15 mouse cellular contexts compared by ENCODE assay signal in the genomic region with DNA sequence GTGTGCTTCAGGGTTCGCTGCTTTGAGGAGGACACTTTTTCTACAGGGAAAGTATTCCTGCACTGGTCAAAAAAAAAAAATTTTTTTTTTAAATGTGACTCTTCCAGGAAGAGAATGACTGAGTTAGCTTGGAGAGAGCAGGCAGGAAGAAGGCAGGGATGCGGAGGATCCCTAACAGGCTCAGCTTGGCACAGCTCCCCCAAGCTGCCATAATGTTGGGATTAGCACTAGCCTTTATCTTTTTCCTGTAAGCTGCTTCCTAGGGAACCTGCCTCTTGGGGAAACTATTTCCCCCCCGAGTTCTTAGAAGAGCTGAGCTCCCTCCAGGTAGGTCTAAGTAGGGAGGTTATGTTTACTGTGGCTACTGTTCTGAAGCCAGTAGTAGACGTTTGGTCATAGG. TPM values are rescaled to one million over a fixed set of nuclear protein-coding genes. Genes with fewer than 3 reads are reported as not detected.
A peak's percentile ranks its signal among the peaks of the same experiment; 100 is the strongest.
DNase-seq lines count a peak whose midpoint lies in the region; ATAC-seq and TF ChIP-seq lines count a peak whose summit lies in the region.
"Had no signal": no experiment of that assay in that cellular context is flagged by ENCODE, and none has a peak within 500 bp of the region (broad histone marks: within the 10 kb centered on the region; RNA-seq: fewer than 3 reads in every experiment).

No protein-coding gene starts in this region.

- H3K4me1 ChIP-seq in intestine, embryonic 14.5 days (replicated peaks; ENCODE audit: control insufficient read depth, insufficient read depth, low read length) = no peaks in the 10 kb centered on the region
- no peaks in the 10 kb centered on the region for H3K4me1 ChIP-seq in intestine, embryonic 15.5 days (replicated peaks)
- no peaks in the 10 kb centered on the region for H3K4me1 ChIP-seq in lung, embryonic 14.5 days (ENCODE audit: insufficient read depth)
- H3K4me1 ChIP-seq: forebrain, embryonic 12.5 days had no signal

- 0 out of 2 replicates have a peak, but pooled peaks have one; percentile 10 for TF ChIP-seq CTCF in lung, embryonic 14.5 days (IDR thresholded peaks at IDR 0.05; ENCODE audit: low read depth)

- no peak overlapping the region for H3K4me2 ChIP-seq in intestine, embryonic 14.5 days (ENCODE audit: low read length)
- H3K4me2 ChIP-seq in intestine, embryonic 15.5 days (replicated peaks) = no peak overlapping the region; the same call in 1 of the 2 replicates
- H3K4me2 ChIP-seq in lung, embryonic 14.5 days = peak overlapping the region; percentile 39; the same call in 1 of the 2 replicates
- H3K4me2 ChIP-seq: forebrain, embryonic 12.5 days had no signal

- 56% methylated on average over 4 of the region's 4 CpGs for WGBS in intestine, embryonic 14.5 days
- 62% methylated on average over 4 of the region's 4 CpGs for WGBS in intestine, embryonic 15.5 days
- WGBS in lung, embryonic 14.5 days = 50% methylated on average over 4 of the region's 4 CpGs

- H3K9me3 ChIP-seq in intestine, embryonic 14.5 days (ENCODE audit: control insufficient read depth, low read length) = no peaks in the 10 kb centered on the region
- no peaks in the 10 kb centered on the region for H3K9me3 ChIP-seq in intestine, embryonic 15.5 days
- H3K9me3 ChIP-seq in lung, embryonic 14.5 days (ENCODE audit: low read depth, low read length) = no peaks in the 10 kb centered on the region
- H3K9me3 ChIP-seq: forebrain, embryonic 12.5 days had no signal

- no peak overlapping the region for H3K9ac ChIP-seq in intestine, embryonic 14.5 days (ENCODE audit: low read length)
- H3K9ac ChIP-seq in intestine, embryonic 15.5 days = no peak overlapping the region
- H3K9ac ChIP-seq in lung, embryonic 14.5 days = no peak overlapping the region
- H3K9ac ChIP-seq: forebrain, embryonic 12.5 days; liver, embryonic 14.5 days had no signal

- no peak for ATAC-seq in intestine, embryonic 14.5 days (replicated peaks; ENCODE audit: low FRiP score, low TSS enrichment, low read depth)
- no peak for ATAC-seq in intestine, embryonic 15.5 days
- ATAC-seq in lung, embryonic 14.5 days (ENCODE audit: insufficient read depth) = no peak

- H3K27me3 ChIP-seq in intestine, embryonic 14.5 days (replicated peaks; ENCODE audit: control insufficient read depth, insufficient read depth, low read length) = no peaks in the 10 kb centered on the region
- H3K27me3 ChIP-seq in intestine, embryonic 15.5 days (replicated peaks) = no peaks in the 10 kb centered on the region
- no peaks in the 10 kb centered on the region for H3K27me3 ChIP-seq in lung, embryonic 14.5 days (ENCODE audit: insufficient read depth, low read length)
- H3K27me3 ChIP-seq: forebrain, embryonic 12.5 days had no signal

- DNase-seq in intestine, embryonic 14.5 days (ENCODE audit: low spot score) = peak; percentile 43
- no peak for DNase-seq in lung, embryonic 14.5 days
- DNase-seq in lung, postnatal 14 days = no peak
- peak; percentile 10 for DNase-seq in brain, adult 2 months (ENCODE audit: low read depth, low spot score)
- peak; percentile 34 for DNase-seq in heart, postnatal 4 days
- no peak for DNase-seq in cerebellum, postnatal 4 days (ENCODE audit: low spot score in 2 of 2)
- DNase-seq: adrenal gland, postnatal 25 days; cerebellum, postnatal 36 days; thymus, postnatal 14 days had no signal

- no peaks in the 10 kb centered on the region for H3K36me3 ChIP-seq in intestine, embryonic 14.5 days (ENCODE audit: control insufficient read depth, insufficient read depth, low read length)
- no peaks in the 10 kb centered on the region for H3K36me3 ChIP-seq in intestine, embryonic 15.5 days
- H3K36me3 ChIP-seq in lung, embryonic 14.5 days (ENCODE audit: insufficient read depth) = no peaks in the 10 kb centered on the region
- H3K36me3 ChIP-seq: forebrain, embryonic 12.5 days had no signal

- no peak overlapping the region for H3K4me3 ChIP-seq in intestine, embryonic 14.5 days (ENCODE audit: low read depth, low read length)
- H3K4me3 ChIP-seq in intestine, embryonic 15.5 days (replicated peaks) = no peak overlapping the region
- no peak overlapping the region for H3K4me3 ChIP-seq in lung, embryonic 14.5 days (ENCODE audit: low read depth, low read length)
- H3K4me3 ChIP-seq: forebrain, embryonic 12.5 days had no signal

- H3K27ac ChIP-seq in intestine, embryonic 14.5 days (ENCODE audit: low read depth) = no peak overlapping the region
- no peak overlapping the region for H3K27ac ChIP-seq in intestine, embryonic 15.5 days
- no peak overlapping the region for H3K27ac ChIP-seq in lung, embryonic 14.5 days (ENCODE audit: low read depth)
- H3K27ac ChIP-seq: forebrain, embryonic 12.5 days; liver, embryonic 14.5 days had no signal

RNA-seq across cellular contexts. Expression of gene Gimap4, which starts 0.5 kb away (rescaled TPM):
- 18.3 and 19.1 TPM in 2 replicates for polyA plus RNA-seq in intestine, embryonic 14.5 days (2014; fragmentation: Nextera tagmentation; extraction: Ambion mirVana)
- polyA plus RNA-seq in intestine, embryonic 15.5 days (2015; fragmentation: Nextera tagmentation; extraction: Ambion mirVana) = 20.7 and 22.8 TPM in 2 replicates
- polyA plus RNA-seq in lung, embryonic 14.5 days (2014; fragmentation: Nextera tagmentation; extraction: Ambion mirVana) = 25.6 and 27.8 TPM in 2 replicates
- 10 to 100 TPM; 41.2 to 50.1 TPM for total RNA-seq in heart, postnatal 4 days (2021)

RNA-seq across cellular contexts. Expression of gene Gimap9, which starts 8.9 kb away (rescaled TPM):
- 14.1 and 15.9 TPM in 2 replicates for polyA plus RNA-seq in intestine, embryonic 14.5 days (2014; fragmentation: Nextera tagmentation; extraction: Ambion mirVana)
- polyA plus RNA-seq in intestine, embryonic 15.5 days (2015; fragmentation: Nextera tagmentation; extraction: Ambion mirVana) = 16.9 and 18.0 TPM in 2 replicates
- 11.7 and 12.7 TPM in 2 replicates for polyA plus RNA-seq in lung, embryonic 14.5 days (2014; fragmentation: Nextera tagmentation; extraction: Ambion mirVana)
- 1 to 10 TPM; 6.7 to 7.0 TPM for total RNA-seq in heart, postnatal 4 days (2021)

RNA-seq across cellular contexts. Expression of gene Gimap6, which starts 23.2 kb away (rescaled TPM):
- 22.8 and 24.3 TPM in 2 replicates for polyA plus RNA-seq in intestine, embryonic 14.5 days (2014; fragmentation: Nextera tagmentation; extraction: Ambion mirVana)
- polyA plus RNA-seq in intestine, embryonic 15.5 days (2015; fragmentation: Nextera tagmentation; extraction: Ambion mirVana) = 20.4 and 21.1 TPM in 2 replicates
- 38.0 and 38.5 TPM in 2 replicates for polyA plus RNA-seq in lung, embryonic 14.5 days (2014; fragmentation: Nextera tagmentation; extraction: Ambion mirVana)
- 10 to 100 TPM; 62.2 to 64.7 TPM for total RNA-seq in heart, postnatal 4 days (2021)

RNA-seq across cellular contexts. Expression of gene Gm28053, which starts 33.6 kb away (rescaled TPM):
- polyA plus RNA-seq in intestine, embryonic 14.5 days (2014; fragmentation: Nextera tagmentation; extraction: Ambion mirVana) = 1.4 and 4.9 TPM in 2 replicates
- 5.6 and 5.7 TPM in 2 replicates for polyA plus RNA-seq in intestine, embryonic 15.5 days (2015; fragmentation: Nextera tagmentation; extraction: Ambion mirVana)
- 3.8 and 3.9 TPM in 2 replicates for polyA plus RNA-seq in lung, embryonic 14.5 days (2014; fragmentation: Nextera tagmentation; extraction: Ambion mirVana)
- 1 to 10 TPM; 7.1 to 7.2 TPM for total RNA-seq in heart, postnatal 4 days (2021)
- total RNA-seq: layer of hippocampus, postnatal 10 days had no signal
- polyA plus RNA-seq: embryonic facial prominence, embryonic 14.5 days; forebrain, embryonic 12.5 days had no signal

RNA-seq across cellular contexts. Expression of gene Gimap7, which starts 33.6 kb away (rescaled TPM):
- 0.14 and 0.16 TPM in 2 replicates for polyA plus RNA-seq in intestine, embryonic 14.5 days (2014; fragmentation: Nextera tagmentation; extraction: Ambion mirVana)
- 0.18 and 0.30 TPM in 2 replicates for polyA plus RNA-seq in intestine, embryonic 15.5 days (2015; fragmentation: Nextera tagmentation; extraction: Ambion mirVana)
- polyA plus RNA-seq in lung, embryonic 14.5 days (2014; fragmentation: Nextera tagmentation; extraction: Ambion mirVana) = not detected in 2 replicates
- total RNA-seq in heart, postnatal 4 days (2021) = not detected
- total RNA-seq: layer of hippocampus, postnatal 10 days; left cerebral cortex, postnatal 14 days had no signal
- polyA plus RNA-seq: embryonic facial prominence, embryonic 14.5 days; forebrain, embryonic 12.5 days had no signal

Comparison
In these comparisons a context has a peak if more than half of its experiments do, and no peak if none do; other contexts are left out.
1. DNase-seq: peak in intestine, embryonic 14.5 days (single experiment), brain, adult 2 months (single experiment) and heart, postnatal 4 days (single experiment); none in lung, embryonic 14.5 days (single experiment), lung, postnatal 14 days (single experiment) and cerebellum, postnatal 4 days (0 of 2).